Mouse (Mus musculus) CH12.LX (cell line): ENCODE results near the gene Trpc2. TPM values are rescaled to one million over a fixed set of nuclear protein-coding genes. Genes with fewer than 3 reads are reported as not detected.

Experiments used
- DNase-seq: peaks from one replicate; pipeline ENCODE4 v3.0.0-alpha.2; 2013; ENCODE audit errors: extremely low read depth
- H3K27ac ChIP-seq: 2 replicates; pipeline ENCODE4 v1.5.1; 2012; ENCODE audit warnings: low read depth, mild to moderate bottlenecking, control low read depth, moderate library complexity; ENCODE audit not compliant: insufficient read depth
- H3K27me3 ChIP-seq: replicated peaks from 2 replicates; pipeline ENCODE3; 2012; ENCODE audit warnings: inconsistent platforms
- H3K36me3 ChIP-seq, 2 experiments: replicated peaks in 1 of 2; 2 replicates each; pipeline versions ENCODE3 to v1.6.1; 2012; ENCODE audit warnings: inconsistent platforms in 1 of 2, low read length in 1 of 2, mild to moderate bottlenecking in 1 of 2, mixed read lengths in 1 of 2, moderate library complexity in 1 of 2; ENCODE audit not compliant: control insufficient read depth in 1 of 2, insufficient read depth in 1 of 2
- H3K4me1 ChIP-seq, 2 experiments: 2 replicates each; pipeline ENCODE4 v1.6.1; 2012; ENCODE audit warnings: inconsistent platforms in 1 of 2, moderate library complexity in 1 of 2; ENCODE audit not compliant: insufficient read depth in 2 of 2, control insufficient read depth in 1 of 2
- H3K4me2 ChIP-seq: 2 replicates; pipeline ENCODE4 v1.6.1; 2012; ENCODE audit warnings: low read depth, mild to moderate bottlenecking, control low read depth; ENCODE audit not compliant: poor library complexity, insufficient read depth, severe bottlenecking
- H3K4me3 ChIP-seq, 3 experiments: fragments of 150-350 bp in 1 of 3; sonication (generic) in 1 of 3; replicated peaks in 1 of 3; 2 replicates each; pipeline versions ENCODE3 to v1.5.1; 2011 to 2012; ENCODE audit warnings: low read depth in 2 of 3, low read length in 2 of 3, mild to moderate bottlenecking in 2 of 3, moderate library complexity in 2 of 3, control low read depth in 1 of 3, improper control_type of control experiment in 1 of 3, inconsistent platforms in 1 of 3, mixed read lengths in 1 of 3; ENCODE audit not compliant: poor library complexity in 1 of 3
- H3K79me2 ChIP-seq: replicated peaks from 2 replicates; pipeline ENCODE4 v1.6.1; 2012; ENCODE audit warnings: mild to moderate bottlenecking, moderate library complexity; ENCODE audit not compliant: control insufficient read depth, poor library complexity, insufficient read depth, severe bottlenecking; ENCODE audit errors: extremely low read depth
- H3K9ac ChIP-seq: 2 replicates; pipeline ENCODE4 v1.6.1; 2012; ENCODE audit warnings: low read depth, mild to moderate bottlenecking, control low read depth, moderate library complexity; ENCODE audit not compliant: insufficient read depth
- H3K9me3 ChIP-seq: replicated peaks from 2 replicates; pipeline ENCODE3; 2012; ENCODE audit warnings: low read length, inconsistent platforms, mixed read lengths
- BHLHE40 ChIP-seq: IDR thresholded peaks from 2 replicates; pipeline ENCODE4 v1.6.1; 2011; ENCODE audit warnings: mild to moderate bottlenecking, low read depth, low read length, improper control_type of control experiment
- CHD1 ChIP-seq: IDR thresholded peaks from 2 replicates; pipeline ENCODE4 v1.6.1; 2012; ENCODE audit warnings: low read depth, low read length, improper control_type of control experiment, inconsistent platforms
- CHD2 ChIP-seq: IDR thresholded peaks from 2 replicates; pipeline ENCODE4 v1.6.1; 2011; ENCODE audit warnings: low read length, improper control_type of control experiment
- EP300 ChIP-seq: IDR thresholded peaks from 2 replicates; pipeline ENCODE4 v1.6.1; 2011; ENCODE audit warnings: low read length, improper control_type of control experiment
- ETS1 ChIP-seq: conservative IDR thresholded peaks from 2 replicates; pipeline ENCODE4 v1.6.1; 2012; ENCODE audit warnings: low read depth, mild to moderate bottlenecking, inconsistent platforms, low read length, improper control_type of control experiment, moderate library complexity
- GABPA ChIP-seq: IDR thresholded peaks from 2 replicates; pipeline ENCODE4 v1.6.1; 2012; ENCODE audit warnings: low read depth, low read length, improper control_type of control experiment, inconsistent platforms; ENCODE audit not compliant: insufficient replicate concordance
- IRF4 ChIP-seq: IDR thresholded peaks from 2 replicates; pipeline ENCODE4 v1.6.1; 2014; ENCODE audit warnings: low read depth, mild to moderate bottlenecking, inconsistent platforms, low read length, improper control_type of control experiment
- JUND ChIP-seq: conservative IDR thresholded peaks from 2 replicates; pipeline ENCODE4 v1.6.1; 2011; ENCODE audit warnings: low read depth, low read length, improper control_type of control experiment
- KAT2A ChIP-seq: IDR thresholded peaks from 2 replicates; pipeline ENCODE4 v1.6.1; 2012; ENCODE audit warnings: low read length, improper control_type of control experiment, inconsistent platforms; ENCODE audit not compliant: insufficient replicate concordance
- MAFK ChIP-seq: IDR thresholded peaks from 2 replicates; pipeline ENCODE4 v1.6.1; 2011; ENCODE audit warnings: low read length, improper control_type of control experiment; ENCODE audit not compliant: insufficient replicate concordance
- MAX ChIP-seq: IDR thresholded peaks from 2 replicates; pipeline ENCODE4 v1.6.1; 2011; ENCODE audit warnings: low read length, improper control_type of control experiment
- MXI1 ChIP-seq: IDR thresholded peaks from 2 replicates; pipeline ENCODE4 v1.6.1; 2011; ENCODE audit warnings: mild to moderate bottlenecking, low read depth, low read length, improper control_type of control experiment
- NELFE ChIP-seq: IDR thresholded peaks from 2 replicates; pipeline ENCODE4 v1.6.1; 2011; ENCODE audit warnings: low read depth, low read length, improper control_type of control experiment
- NRF1 ChIP-seq: IDR thresholded peaks from 2 replicates; pipeline ENCODE4 v1.6.1; 2014; ENCODE audit warnings: low read depth, mild to moderate bottlenecking, inconsistent platforms, low read length, improper control_type of control experiment, moderate library complexity
- PAX5 ChIP-seq: IDR thresholded peaks from 2 replicates; pipeline ENCODE4 v1.6.1; 2012; ENCODE audit warnings: low read length, inconsistent platforms, mixed read lengths
- POLR2A ChIP-seq: IDR thresholded peaks from 2 replicates; pipeline ENCODE4 v1.6.1; 2011; ENCODE audit warnings: low read depth, mild to moderate bottlenecking, improper control_type of control experiment, low read length
- POLR2AphosphoS2 ChIP-seq: IDR thresholded peaks from 2 replicates; pipeline ENCODE4 v1.6.1; 2011; ENCODE audit warnings: low read depth, low read length, improper control_type of control experiment
- RCOR1 ChIP-seq: conservative IDR thresholded peaks from 2 replicates; pipeline ENCODE4 v1.6.1; 2012; ENCODE audit warnings: low read depth, mild to moderate bottlenecking, inconsistent platforms, low read length, improper control_type of control experiment
- SMC3 ChIP-seq: IDR thresholded peaks from 2 replicates; pipeline ENCODE4 v1.6.1; 2011; ENCODE audit warnings: low read depth, low read length, improper control_type of control experiment
- TBP ChIP-seq: conservative IDR thresholded peaks from 2 replicates; pipeline ENCODE4 v1.6.1; 2011; ENCODE audit warnings: low read depth, low read length, improper control_type of control experiment
- UBTF ChIP-seq: IDR thresholded peaks from 2 replicates; pipeline ENCODE4 v1.6.1; 2012; ENCODE audit warnings: low read depth, mild to moderate bottlenecking, inconsistent platforms, low read length, improper control_type of control experiment, moderate library complexity
- USF1 ChIP-seq: IDR thresholded peaks from 2 replicates; pipeline ENCODE4 v1.6.1; 2014; ENCODE audit warnings: low read depth, mild to moderate bottlenecking, inconsistent platforms, low read length, improper control_type of control experiment
- USF2 ChIP-seq: conservative IDR thresholded peaks from 2 replicates; pipeline ENCODE4 v1.6.1; 2011; ENCODE audit warnings: low read depth, low read length, improper control_type of control experiment
- ZC3H11A ChIP-seq: IDR thresholded peaks from 2 replicates; pipeline ENCODE4 v1.6.1; 2012; ENCODE audit warnings: low read depth, mild to moderate bottlenecking, inconsistent platforms, low read length, improper control_type of control experiment
- ZMIZ1 ChIP-seq: IDR thresholded peaks from 2 replicates; pipeline ENCODE4 v1.6.1; 2012; ENCODE audit warnings: low read depth, mild to moderate bottlenecking, inconsistent platforms, low read length, improper control_type of control experiment
- ZNF384 ChIP-seq: IDR thresholded peaks from 2 replicates; pipeline ENCODE4 v1.6.1; 2012; ENCODE audit warnings: low read depth, low read length, improper control_type of control experiment, inconsistent platforms
- dilution Hi-C: fragments of 300-500 bp; cut with MboI; formaldehyde crosslinking; loops from 2 replicates; pipeline ENCODE4 v1.14.3; 2020; ENCODE audit warnings: low sequenced_read_pairs; ENCODE audit not compliant: extremely low pct_unique_long_range_greater_than_20kb, extremely low pct_ligation_motif_present
- in situ Hi-C: fragments of 300-500 bp; cut with MboI; formaldehyde crosslinking; loops from 3 replicates; pipeline ENCODE4 v1.14.3; 2019; ENCODE audit warnings: low sequenced_read_pairs, low pct_ligation_motif_present, low pct_unique_long_range_greater_than_20kb, mixed read lengths
- polyA plus RNA-seq: library from polyadenylated mRNA; unstranded; fragments of >175 nt; gene quantifications from 2 replicates; pipeline ENCODE4 v1.2.1, GENCODE M21; 2012; ENCODE audit warnings: low read depth; ENCODE audit not compliant: insufficient read length
- total RNA-seq, 2 experiments: library from RNA; depleted of rRNA; stranded (reverse); fragments of 300-350 nt in 1 of 2; fragments of >200 nt in 1 of 2; gene quantifications; 2 replicates each; pipeline ENCODE4 v1.2.3; 2012 to 2014

Gene Trpc2
- total and polyA plus RNA-seq, 3 experiments = 0.17 to 0.24 TPM; not detected in 1

DNA sequence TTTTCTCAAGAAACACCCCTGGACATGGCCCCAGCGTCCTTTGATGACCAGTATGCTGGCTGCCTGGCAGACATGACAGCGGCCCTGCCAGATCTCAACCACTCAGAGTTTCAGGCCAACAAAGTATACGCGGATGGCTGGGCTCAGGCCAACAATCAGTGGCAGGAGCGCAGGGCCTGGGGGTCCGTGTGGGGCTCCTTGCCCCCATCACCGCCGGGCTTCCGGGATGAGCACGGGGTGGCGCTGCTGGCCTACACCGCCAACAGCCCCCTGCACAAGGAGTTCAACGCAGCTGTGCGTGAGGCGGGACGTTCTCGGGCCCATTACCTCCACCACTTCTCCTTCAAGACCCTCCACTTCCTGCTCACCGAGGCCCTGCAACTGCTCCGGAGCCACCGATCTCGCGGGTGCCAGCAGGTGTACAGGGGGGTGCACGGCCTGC, 23.8 kb downstream of the Trpc2 start:
- Histone ChIP-seq H3K79me2 (no peaks in the 10 kb centered on the region), H3K4me2 (no peak overlapping the region), H3K36me3 (no peaks in the 10 kb centered on the region), H3K4me1 (peaks cover 0 to 2% of the 10 kb centered on the region in 2 experiments; a peak in 1 of 4 replicates), H3K27me3 (no peaks in the 10 kb centered on the region)
- dilution Hi-C loops = no loop called here
- in situ Hi-C loops = no loop called here
- no peak for DNase-seq
- TF ChIP-seq NRF1 (no peak), EP300 (no peak), USF2 (no peak), MXI1 (no peak), NELFE (no peak), ZC3H11A (no peak), IRF4 (no peak), KAT2A (no peak), POLR2A (no peak), MAFK (no peak), MAX (no peak), JUND (no peak), CHD2 (no peak), ZMIZ1 (no peak), ZNF384 (no peak), PAX5 (no peak), POLR2AphosphoS2 (no peak), TBP (no peak), ETS1 (no peak)
- TF ChIP-seq, all 38 proteins: peak for 0
- no peak overlapping the region for H3K4me3 ChIP-seq
- no peak overlapping the region for H3K9ac ChIP-seq
- no peaks in the 10 kb centered on the region for H3K9me3 ChIP-seq
- H3K27ac ChIP-seq = no peak overlapping the region

DNA sequence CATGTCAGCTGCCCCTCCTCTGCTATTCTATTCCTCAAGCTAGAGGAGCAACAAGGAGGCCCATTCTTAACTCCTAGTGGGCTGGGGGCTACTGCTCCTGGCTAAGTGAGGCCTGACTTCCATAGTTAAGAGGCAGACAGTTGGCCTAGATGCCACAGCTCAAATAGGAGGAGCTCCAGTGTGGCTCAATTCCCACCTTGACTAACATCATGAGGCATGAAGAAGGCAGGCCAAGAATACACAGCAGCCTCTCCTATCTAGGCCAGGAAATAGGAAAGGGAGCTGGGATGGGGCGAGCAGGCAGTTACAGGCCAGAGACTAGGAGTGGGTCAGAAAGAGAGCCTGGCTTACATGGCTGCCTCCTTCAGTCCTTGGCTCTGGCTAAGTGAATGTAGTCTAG, 25.3 kb downstream of the Trpc2 start:
- Histone ChIP-seq H3K4me1 (no peaks in the 10 kb centered on the region; a peak in 1 of 4 replicates), H3K9me3 (no peaks in the 10 kb centered on the region), H3K36me3 (no peaks in the 10 kb centered on the region)
- in situ Hi-C loops = no loop called here
- TF ChIP-seq SMC3 (no peak), ZNF384 (no peak), USF1 (no peak), UBTF (no peak), GABPA (no peak), RCOR1 (no peak), BHLHE40 (no peak), CHD2 (no peak), ETS1 (no peak), CHD1 (no peak), PAX5 (no peak), EP300 (no peak), MAFK (no peak)
- TF ChIP-seq, all 38 proteins: peak for 0
- Histone ChIP-seq H3K4me3 (no peak overlapping the region), H3K79me2 (no peaks in the 10 kb centered on the region), H3K4me2 (no peak overlapping the region), H3K27ac (no peak overlapping the region), H3K27me3 (no peaks in the 10 kb centered on the region), H3K9ac (no peak overlapping the region)
- dilution Hi-C loops = no loop called here
- DNase-seq = no peak
